Mouse (Mus musculus) heart, adult 2 months (tissue): Measurements from ENCODE around the gene Gata5. TPM values are rescaled to one million over a fixed set of nuclear protein-coding genes. Genes with fewer than 3 reads are reported as not detected.
A peak's percentile ranks its signal among the peaks of the same experiment; 100 is the strongest.

Experiments used
- DNase-seq, 2 experiments: peaks; one replicate each; pipeline ENCODE4 v3.0.0; 2021
- H3K27ac ChIP-seq: fragments of 200-600 bp; 2 replicates; pipeline ENCODE4 v1.8.1; 2022
- H3K27me3 ChIP-seq: fragments of 200-500 bp; 2 replicates; pipeline ENCODE4 v1.6.1; 2012; ENCODE audit warnings: mild to moderate bottlenecking, low read length, inconsistent platforms, mixed read lengths; ENCODE audit not compliant: control insufficient read depth, insufficient read depth
- H3K36me3 ChIP-seq: fragments of 200-500 bp; 2 replicates; pipeline ENCODE4 v1.6.1; 2012; ENCODE audit warnings: low read length, inconsistent platforms; ENCODE audit not compliant: control insufficient read depth, insufficient read depth
- H3K4me1 ChIP-seq: fragments of 200-500 bp; 2 replicates; pipeline ENCODE4 v1.6.1; 2011; ENCODE audit warnings: low read length; ENCODE audit not compliant: control insufficient read depth, insufficient read depth
- H3K4me3 ChIP-seq: fragments of 200-600 bp; 2 replicates; pipeline ENCODE4 v1.8.1; 2022
- H3K79me2 ChIP-seq: fragments of 200-500 bp; replicated peaks from 2 replicates; pipeline ENCODE4 v1.6.1; 2012; ENCODE audit warnings: mild to moderate bottlenecking, inconsistent platforms, low read length, moderate library complexity, mixed read lengths; ENCODE audit not compliant: control insufficient read depth, insufficient read depth
- H3K9ac ChIP-seq: fragments of 200-500 bp; 2 replicates; pipeline ENCODE4 v1.6.1; 2012; ENCODE audit warnings: low read depth, mild to moderate bottlenecking, control low read depth, inconsistent platforms, low read length, mixed read lengths
- CTCF ChIP-seq: fragments of 200-600 bp; IDR thresholded peaks from 2 replicates; pipeline ENCODE4 v1.8.1; 2022; ENCODE audit warnings: antibody characterized with exemption, mild to moderate bottlenecking, moderate library complexity
- EP300 ChIP-seq: fragments of 200-500 bp; IDR thresholded peaks from 2 replicates; pipeline ENCODE4 v1.6.1; 2011; ENCODE audit warnings: low read depth, low read length, control low read depth; ENCODE audit not compliant: insufficient read depth
- POLR2A ChIP-seq: fragments of 200-500 bp; IDR thresholded peaks from 2 replicates; pipeline ENCODE4 v1.6.1; 2011; ENCODE audit warnings: mild to moderate bottlenecking, low read depth, low read length, control low read depth; ENCODE audit not compliant: insufficient read depth
- WGBS: fragments of 180-500 bp; shearing (Covaris S2); methylation state at CpG from one replicate; pipeline ENCODE4 v1.1.7; 2018; 5-methylcytosine and 5-hydroxymethylcytosine counted together
- intact Hi-C: fragments of 180-260 bp; cut with DNase I; formaldehyde crosslinking; loops from one replicate; pipeline ENCODE4 v1.15.1; 2025
- polyA plus RNA-seq: library from polyadenylated mRNA; depleted of rRNA; stranded (reverse); fragments of >200 nt; gene quantifications from 2 replicates; pipeline ENCODE4 v1.2.3, GENCODE M21; 2012
- total RNA-seq, 2 experiments: library from RNA; stranded (reverse); gene quantifications; 2 replicates each; pipeline ENCODE4 v1.2.3; 2021

Gene Gata5
- total and polyA plus RNA-seq, 3 experiments, result 0.63 to 1.1 (median 0.89) TPM

GRCm38 (mm10) chr2:180300771-180301170 lies 33.7 kb downstream of the Gata5 start:
- intact Hi-C loops, result no loop called here
- Histone ChIP-seq H3K36me3 (no peaks in the 10 kb centered on the region), H3K4me1 (no peaks in the 10 kb centered on the region), H3K27me3 (no peaks in the 10 kb centered on the region), H3K4me3 (no peak overlapping the region), H3K79me2 (no peaks in the 10 kb centered on the region), H3K9ac (no peak overlapping the region), H3K27ac (no peak overlapping the region)
- 34% methylated on average over 5 of the region's 5 CpGs for WGBS
- no peak for TF ChIP-seq EP300
- no peak for TF ChIP-seq POLR2A
- TF ChIP-seq CTCF, result no peak
- DNase-seq, result no peak

- 64% methylated on average over 2 of the region's 2 CpGs for WGBS
- Histone ChIP-seq H3K9ac (no peak overlapping the region), H3K36me3 (no peaks in the 10 kb centered on the region), H3K4me3 (no peak overlapping the region), H3K27me3 (no peaks in the 10 kb centered on the region), H3K79me2 (no peaks in the 10 kb centered on the region), H3K27ac (no peak overlapping the region), H3K4me1 (no peaks in the 10 kb centered on the region)
- TF ChIP-seq CTCF (no peak), POLR2A (no peak), EP300 (no peak)
- no peak for DNase-seq
- intact Hi-C loops, result no loop called here
These were observed 34.2 kb downstream of the Gata5 start for GRCm38 (mm10) chr2:180300252-180300651.

- Histone ChIP-seq H3K27me3 (no peaks in the 10 kb centered on the region), H3K27ac (no peak overlapping the region), H3K4me1 (peaks cover 2% of the 10 kb centered on the region; the same call in 1 of the 2 replicates), H3K4me3 (no peak overlapping the region), H3K9ac (no peak overlapping the region), H3K79me2 (no peaks in the 10 kb centered on the region), H3K36me3 (no peaks in the 10 kb centered on the region)
- DNase-seq, result no peak
- 87% methylated on average over 8 of the region's 8 CpGs for WGBS
- TF ChIP-seq EP300, result no peak
- TF ChIP-seq POLR2A, result no peak
- TF ChIP-seq CTCF, result no peak
- intact Hi-C loops, result no loop called here
These were observed 41.6 kb downstream of the Gata5 start for GRCm38 (mm10) chr2:180292906-180293305.

- 34% methylated on average over 4 of the region's 4 CpGs for WGBS
- H3K36me3 ChIP-seq, result no peaks in the 10 kb centered on the region
- H3K27me3 ChIP-seq, result no peaks in the 10 kb centered on the region
- peak overlapping the region; percentile 18; the same call in 1 of the 2 replicates for H3K27ac ChIP-seq
- H3K4me3 ChIP-seq, result no peak overlapping the region
- H3K79me2 ChIP-seq, result no peaks in the 10 kb centered on the region
- TF ChIP-seq EP300, result no peak
- no peak for TF ChIP-seq POLR2A
- no peak for TF ChIP-seq CTCF
- H3K4me1 ChIP-seq, result peaks cover 2% of the 10 kb centered on the region; the same call in 1 of the 2 replicates
- DNase-seq, result peak in 1 of 2 experiments; percentile 35
- intact Hi-C loops, result no loop called here
- no peak overlapping the region for H3K9ac ChIP-seq
These were observed 42.5 kb downstream of the Gata5 start for GRCm38 (mm10) chr2:180292026-180292425.

- Histone ChIP-seq H3K27me3 (no peaks in the 10 kb centered on the region), H3K36me3 (no peaks in the 10 kb centered on the region), H3K4me3 (no peak overlapping the region), H3K4me1 (peaks cover 2% of the 10 kb centered on the region; the same call in 1 of the 2 replicates), H3K79me2 (no peaks in the 10 kb centered on the region), H3K9ac (no peak overlapping the region), H3K27ac (peak overlapping the region; percentile 18; the same call in 1 of the 2 replicates)
- 69% methylated on average over 5 of the region's 5 CpGs for WGBS
- TF ChIP-seq EP300 (no peak), CTCF (no peak), POLR2A (no peak)
- no peak for DNase-seq
- intact Hi-C loops, result no loop called here
These were observed 42.9 kb downstream of the Gata5 start for GRCm38 (mm10) chr2:180291566-180291965.

- TF ChIP-seq POLR2A, result no peak
- no peak for TF ChIP-seq CTCF
- no peak for TF ChIP-seq EP300
- no peak for DNase-seq
- no peak overlapping the region for H3K4me3 ChIP-seq
These were observed 44.0 kb downstream of the Gata5 start for GRCm38 (mm10) chr2:180290503-180290902.

More at GRCm38 (mm10) chr2:180290503-180290902, 44.0 kb downstream of the Gata5 start:
- peaks cover 2% of the 10 kb centered on the region; the same call in 1 of the 2 replicates for H3K4me1 ChIP-seq
- no peak overlapping the region for H3K9ac ChIP-seq
- H3K36me3 ChIP-seq, result no peaks in the 10 kb centered on the region
- intact Hi-C loops, result no loop called here
- no peaks in the 10 kb centered on the region for H3K79me2 ChIP-seq
- 39% methylated on average over 6 of the region's 6 CpGs for WGBS
- H3K27ac ChIP-seq, result no peak overlapping the region
- H3K27me3 ChIP-seq, result no peaks in the 10 kb centered on the region
